Mouse (Mus musculus) lung, postnatal 25 days (tissue): Measurements from ENCODE around the gene Gabrb2.

Experiments used
- DNase-seq: peaks from one replicate; pipeline ENCODE4 v3.0.0; 2022; ENCODE audit warnings: low spot score

The Gabrb2 gene

DNA sequence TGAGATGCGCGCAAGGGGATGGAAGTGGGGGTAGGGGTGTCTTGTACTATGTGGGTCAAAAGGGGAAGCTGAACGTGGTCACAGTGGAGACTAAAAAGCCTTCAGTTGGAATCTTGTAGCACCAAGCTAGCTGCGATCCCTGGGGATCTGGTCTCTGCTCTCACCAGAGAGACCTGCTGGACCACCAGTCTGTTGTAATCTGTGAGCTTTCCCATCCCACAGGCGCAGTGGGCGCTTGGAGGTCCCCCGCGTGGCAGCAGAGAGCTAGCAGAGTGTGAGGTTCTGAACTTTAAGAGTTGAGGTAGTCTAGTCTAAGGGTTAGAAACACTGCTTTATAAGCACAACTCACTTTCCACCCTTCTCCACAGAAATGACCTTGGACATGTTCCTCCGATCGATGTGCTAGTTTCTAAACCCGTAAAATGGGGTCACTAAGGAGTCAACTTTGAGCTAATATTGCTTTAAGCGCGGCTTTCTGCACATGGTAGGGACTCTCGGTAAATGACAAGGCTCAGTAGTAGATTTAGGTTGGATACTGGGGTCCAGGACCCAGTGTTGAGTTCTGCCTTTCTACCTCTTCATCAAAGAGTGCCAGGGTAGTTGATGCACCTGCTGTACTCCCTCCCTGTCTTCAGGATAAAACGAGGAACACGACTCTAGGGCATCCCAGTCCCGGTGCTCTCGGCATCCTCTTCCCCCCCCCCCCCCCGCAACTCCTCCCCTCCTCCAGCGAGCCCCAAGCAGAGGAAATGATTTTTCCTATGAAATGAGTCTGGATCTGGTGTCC is at the start of gene Gabrb2:
Gabrb2 (plus strand) TSS at position 762 of the 787 bp plus-strand sequence.
- DNase-seq = no peak

GRCm38 (mm10) chr11:42378983-42379382 is 40.6 kb upstream of the Gabrb2 start:
- DNase-seq = no peak

GRCm38 (mm10) chr11:42386486-42386885 is 33.1 kb upstream of the Gabrb2 start:
- no peak for DNase-seq

DNA sequence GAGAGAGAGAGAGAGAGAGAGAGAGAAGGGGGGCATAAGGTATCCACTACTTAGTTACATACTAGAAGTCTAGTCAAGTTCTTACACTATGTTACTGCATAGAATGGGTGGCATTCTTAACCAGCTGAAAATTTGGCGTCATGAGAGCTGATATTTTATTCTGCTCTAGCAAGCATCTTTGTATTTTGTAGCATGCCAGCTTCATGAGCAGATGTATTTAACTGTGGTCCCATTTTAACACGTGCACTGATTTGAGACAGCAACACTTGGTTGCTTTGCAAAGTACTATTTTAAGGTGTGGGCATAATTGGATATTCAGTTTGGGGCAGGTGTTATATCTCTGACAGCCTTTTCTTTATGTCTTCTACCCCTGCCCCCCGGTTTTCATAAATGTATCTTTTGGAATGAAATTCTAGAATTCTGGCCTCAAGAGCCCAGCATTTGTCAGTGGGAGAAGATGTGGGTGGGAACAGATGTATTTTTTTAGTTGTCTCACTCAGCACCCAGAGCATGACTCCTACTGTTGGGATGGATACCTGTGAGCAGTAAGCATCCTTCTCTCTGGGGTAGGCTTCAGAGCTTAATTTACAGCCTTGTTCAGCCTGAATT is 28.8 kb upstream of the Gabrb2 start:
- DNase-seq = no peak

DNA sequence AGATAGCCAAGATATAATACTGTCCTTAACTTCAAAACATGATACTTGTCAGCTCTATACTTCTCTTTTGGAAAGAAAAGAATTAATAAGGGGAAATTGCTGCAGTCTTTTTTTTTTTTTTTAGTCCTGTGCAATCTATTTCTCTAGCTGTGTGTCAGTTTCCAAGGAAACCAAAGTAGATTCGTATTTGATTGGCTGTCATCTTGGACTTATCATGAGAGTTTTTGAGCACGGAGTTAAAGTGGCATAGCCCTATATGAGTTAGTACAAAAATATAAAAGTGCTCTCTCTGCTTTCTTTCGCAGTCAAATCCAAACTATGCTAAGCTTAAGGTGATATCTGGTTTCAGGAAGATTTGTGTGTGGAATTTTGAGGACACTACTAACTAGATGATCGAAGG is 26.1 kb upstream of the Gabrb2 start:
- DNase-seq = no peak

- DNase-seq = no peak
These were observed 455 bp downstream of the Gabrb2 start for GRCm38 (mm10) chr11:42419791-42420633.

- DNase-seq = no peak
These were observed 1.3 kb downstream of the Gabrb2 start for GRCm38 (mm10) chr11:42420634-42421470.

GRCm38 (mm10) chr11:42423231-42423630 is 3.7 kb downstream of the Gabrb2 start:
- DNase-seq = no peak

DNA sequence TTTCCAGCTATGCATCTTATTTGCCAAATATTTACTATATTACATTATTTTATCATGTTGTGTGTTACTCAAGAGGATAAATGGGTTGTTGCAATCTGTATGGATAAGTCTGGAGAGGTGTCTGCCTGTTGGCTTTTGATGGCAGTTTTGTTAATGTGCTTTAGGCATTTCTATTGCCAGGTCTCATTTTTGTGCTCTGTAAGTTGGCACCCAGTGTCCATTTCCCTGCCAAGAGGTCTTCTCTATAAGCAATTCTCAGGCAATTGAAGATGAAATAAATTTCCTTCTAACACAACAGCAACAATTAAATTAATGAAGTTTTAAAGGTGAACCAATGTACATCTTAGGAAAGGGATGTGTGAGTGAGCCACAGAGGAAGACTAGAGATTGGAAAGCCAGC is 11.9 kb downstream of the Gabrb2 start:
- no peak for DNase-seq

DNA sequence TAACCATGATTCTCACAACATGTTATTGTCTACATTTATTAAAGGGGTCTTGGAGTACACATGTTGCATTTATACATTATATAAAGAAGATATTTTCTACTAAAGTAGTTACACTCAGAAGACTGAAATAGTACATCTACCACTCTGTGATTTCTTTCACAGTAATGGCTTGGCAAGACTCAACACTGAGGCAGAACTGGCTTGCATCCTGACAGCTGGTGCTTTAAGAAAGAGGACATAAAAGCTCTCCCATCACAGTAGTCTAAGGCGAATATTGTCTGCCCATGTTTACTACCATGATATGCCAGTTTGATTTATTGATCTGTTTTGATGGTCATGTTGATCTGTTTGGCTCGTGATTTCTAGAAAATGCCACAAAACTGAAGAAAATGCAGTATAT is 19.4 kb downstream of the Gabrb2 start:
- DNase-seq = no peak

DNA sequence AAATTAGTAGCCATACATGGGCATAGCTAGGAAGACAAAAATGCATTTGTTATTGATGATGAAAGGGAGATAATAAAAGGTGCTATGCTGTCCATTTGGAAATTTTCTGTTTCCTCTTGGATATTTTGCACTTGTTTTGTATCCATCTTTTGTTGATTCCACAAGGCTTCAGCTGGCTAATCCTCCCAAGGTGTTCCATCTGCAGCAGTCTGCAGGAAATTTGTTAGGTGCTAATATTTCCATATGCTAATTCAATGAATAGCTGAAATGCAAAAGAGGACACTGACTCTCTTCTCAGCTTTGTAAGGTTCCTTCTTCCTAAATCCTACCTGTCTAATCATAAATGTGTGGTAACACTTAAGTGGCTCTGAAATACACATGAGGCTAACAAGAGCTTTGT is 24.1 kb downstream of the Gabrb2 start:
- DNase-seq = no peak

- DNase-seq = no peak
These were observed 29.4 kb downstream of the Gabrb2 start for GRCm38 (mm10) chr11:42448929-42449328.

- no peak for DNase-seq
These were observed 44.6 kb downstream of the Gabrb2 start for GRCm38 (mm10) chr11:42464136-42464535.

DNA sequence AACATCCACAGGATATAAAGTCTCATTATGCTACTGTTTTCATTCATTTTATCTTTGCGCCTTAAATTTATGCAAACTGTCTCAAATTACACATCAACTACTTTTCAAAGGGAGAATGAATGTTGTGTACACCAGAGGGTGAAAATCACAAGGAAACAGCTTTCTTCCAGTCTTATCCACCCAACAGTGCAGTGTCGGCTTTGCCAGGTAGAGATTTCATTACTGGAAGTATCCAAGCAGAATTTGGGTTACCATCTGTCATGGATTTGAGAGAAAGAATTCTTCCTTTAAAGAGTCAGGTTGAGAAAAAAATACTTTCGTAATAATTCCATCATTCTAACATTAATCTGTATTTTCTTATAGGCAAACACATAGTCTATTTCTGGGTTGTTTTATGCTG is 48.8 kb downstream of the Gabrb2 start:
- no peak for DNase-seq

DNA sequence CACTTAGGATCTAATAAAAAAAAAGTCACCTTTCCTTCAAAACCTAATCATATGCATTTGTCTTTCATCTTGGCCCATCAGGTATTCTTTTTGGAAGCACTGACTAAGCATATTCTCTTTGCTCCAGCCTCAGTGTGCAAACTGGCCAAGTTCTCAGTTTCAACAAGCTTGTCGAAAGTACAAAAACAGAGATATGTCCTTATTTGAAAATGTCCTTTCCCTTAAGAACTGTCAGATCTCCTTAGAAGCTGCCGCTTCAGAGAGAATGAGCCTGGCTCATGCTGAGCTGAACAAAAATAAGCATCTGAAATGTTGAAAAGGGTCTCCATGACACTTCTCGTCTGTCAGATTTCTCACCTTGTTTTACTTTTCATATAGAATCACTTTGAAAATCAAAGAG is 55.0 kb downstream of the Gabrb2 start:
- DNase-seq = no peak

DNA sequence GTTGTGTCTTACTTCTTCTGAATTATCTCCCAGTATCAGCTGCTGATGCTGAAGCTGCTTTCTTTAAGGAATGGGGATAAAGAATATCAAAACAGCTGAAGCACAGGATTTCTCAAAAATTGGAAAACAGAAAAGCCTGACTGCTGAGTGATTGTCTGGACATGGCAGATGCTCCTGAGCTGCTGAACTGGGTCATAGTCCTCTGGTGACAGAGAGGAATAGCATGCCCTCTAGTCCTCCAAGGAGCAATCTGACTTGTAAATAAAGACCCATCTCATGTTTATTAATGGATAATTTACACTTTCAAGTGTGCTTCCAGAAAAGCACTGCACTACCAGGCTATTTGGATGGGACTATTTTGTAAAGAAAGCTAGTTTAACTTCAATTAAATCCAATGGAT is 68.1 kb downstream of the Gabrb2 start:
- no peak for DNase-seq

DNA sequence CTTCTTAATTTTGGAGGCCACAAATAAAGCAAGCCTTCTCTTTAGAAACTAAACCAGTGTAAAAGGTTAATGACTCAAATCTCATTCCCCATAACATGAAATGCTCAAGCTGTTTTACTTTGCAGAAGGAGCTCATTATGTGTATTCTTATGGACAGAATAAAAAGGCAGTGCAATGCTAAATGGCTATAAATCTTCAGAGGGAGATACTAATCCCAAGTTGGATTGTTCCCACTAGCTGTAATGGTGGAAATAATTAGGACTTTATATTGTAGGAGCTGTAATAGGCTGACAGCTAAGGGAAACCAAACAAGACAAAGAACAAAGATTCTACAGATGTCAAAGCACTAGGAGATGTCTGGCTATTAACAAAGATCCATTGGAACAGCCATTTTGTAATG is 81.6 kb downstream of the Gabrb2 start:
- DNase-seq = no peak

GRCm38 (mm10) chr11:42505436-42505835 is 85.9 kb downstream of the Gabrb2 start:
- DNase-seq = no peak

GRCm38 (mm10) chr11:42505911-42506310 is 86.4 kb downstream of the Gabrb2 start:
- DNase-seq = no peak

DNA sequence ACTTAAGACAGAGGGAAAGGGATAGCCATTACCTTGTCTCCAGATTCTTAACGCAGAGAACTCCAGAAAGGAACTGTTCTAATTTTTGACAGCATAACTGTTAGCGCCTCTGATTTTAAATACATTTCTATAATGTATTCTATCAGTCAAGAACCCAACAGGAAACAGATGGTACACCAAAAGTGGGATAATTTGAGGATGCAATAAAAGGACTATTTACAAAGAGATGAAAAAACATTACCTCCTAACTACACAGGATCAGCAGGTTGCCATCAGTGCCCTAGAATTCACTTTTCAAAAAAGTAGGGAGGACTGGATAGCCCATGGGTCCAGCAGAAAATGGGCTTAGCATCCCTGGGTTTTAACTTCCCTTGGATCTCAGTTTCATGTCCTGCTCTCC is 102.4 kb downstream of the Gabrb2 start:
- DNase-seq = no peak

DNA sequence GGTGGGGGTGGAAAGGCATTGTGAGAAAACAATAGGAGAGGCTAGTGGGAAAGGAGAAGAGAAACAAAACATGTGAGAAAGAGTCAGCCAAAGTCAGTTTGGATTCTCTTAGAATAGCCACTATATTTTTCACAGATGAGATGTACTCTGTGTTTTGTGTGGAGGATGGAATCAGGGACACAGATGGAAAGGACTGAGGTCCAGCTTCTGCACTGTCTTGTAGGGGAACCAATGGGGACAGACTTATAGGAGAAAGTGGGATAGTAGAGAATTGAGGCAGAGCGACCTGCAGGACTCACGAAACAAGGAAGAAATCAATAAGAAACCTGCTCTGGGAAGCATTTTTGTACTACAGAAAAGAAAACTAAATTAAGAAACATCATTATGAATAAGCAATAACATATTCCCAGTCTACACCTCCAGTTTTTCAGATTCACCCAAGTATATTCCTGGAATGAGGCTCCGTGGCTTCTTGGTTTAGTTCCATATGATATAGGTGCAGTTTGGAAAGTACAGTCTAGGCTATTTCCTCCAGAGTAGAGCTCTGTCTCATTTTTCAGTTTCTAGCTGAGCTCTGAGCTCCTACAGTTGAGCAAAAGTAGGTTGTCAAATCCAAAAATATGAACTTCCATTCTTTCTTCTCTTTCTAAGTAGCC is 108.8 kb downstream of the Gabrb2 start:
- DNase-seq = no peak
